Mouse (Mus musculus): ENCODE results near the gene Snx20.
A peak's percentile ranks its signal among the peaks of the same experiment; 100 is the strongest.

Gene Snx20

DNA sequence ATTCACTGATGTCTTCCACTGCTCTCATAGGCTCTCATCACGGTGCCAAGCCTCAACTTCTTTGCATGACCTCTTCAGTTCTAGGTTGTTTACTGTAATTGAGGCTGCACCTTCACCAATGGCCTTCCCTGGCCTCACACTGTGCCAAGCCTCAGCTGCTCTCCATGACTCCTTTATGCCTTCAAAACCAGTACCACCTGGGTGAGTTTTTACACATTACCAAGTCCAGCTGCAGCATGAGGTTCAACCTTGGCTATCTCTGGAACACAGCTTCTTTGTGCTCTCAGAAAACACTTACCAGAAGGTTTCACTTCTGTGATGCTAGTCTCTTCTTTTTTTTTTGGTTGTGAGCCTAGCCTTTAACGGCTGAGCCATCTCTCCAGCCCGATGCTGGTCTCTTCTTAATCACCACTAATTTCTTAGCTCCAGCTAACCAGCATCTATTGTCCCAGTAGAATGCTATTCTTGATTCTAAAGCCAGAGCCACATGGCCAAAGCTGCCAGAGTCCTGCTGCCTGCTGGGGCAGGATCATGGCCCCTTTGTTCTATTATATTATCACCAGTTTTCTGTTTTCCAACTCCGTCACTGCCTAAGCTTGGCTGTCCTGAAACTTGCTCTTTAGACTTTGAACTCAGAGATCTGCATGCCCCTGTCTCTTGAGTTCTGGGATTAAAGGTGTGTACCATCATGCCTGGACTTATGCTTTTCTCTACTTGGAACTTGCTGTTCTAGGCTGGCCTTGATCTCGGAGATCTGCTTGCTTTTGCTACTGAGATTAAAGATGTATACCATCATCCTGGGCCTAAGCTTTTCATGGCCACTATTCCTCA lies 7.0 kb upstream of the Snx20 start:
- DNase-seq (ENCODE audit: low spot score), result no peak

GRCm38 (mm10) chr8:88638908-88639307 lies 3.0 kb upstream of the Snx20 start:
- no peak for DNase-seq (ENCODE audit: low spot score)

DNA sequence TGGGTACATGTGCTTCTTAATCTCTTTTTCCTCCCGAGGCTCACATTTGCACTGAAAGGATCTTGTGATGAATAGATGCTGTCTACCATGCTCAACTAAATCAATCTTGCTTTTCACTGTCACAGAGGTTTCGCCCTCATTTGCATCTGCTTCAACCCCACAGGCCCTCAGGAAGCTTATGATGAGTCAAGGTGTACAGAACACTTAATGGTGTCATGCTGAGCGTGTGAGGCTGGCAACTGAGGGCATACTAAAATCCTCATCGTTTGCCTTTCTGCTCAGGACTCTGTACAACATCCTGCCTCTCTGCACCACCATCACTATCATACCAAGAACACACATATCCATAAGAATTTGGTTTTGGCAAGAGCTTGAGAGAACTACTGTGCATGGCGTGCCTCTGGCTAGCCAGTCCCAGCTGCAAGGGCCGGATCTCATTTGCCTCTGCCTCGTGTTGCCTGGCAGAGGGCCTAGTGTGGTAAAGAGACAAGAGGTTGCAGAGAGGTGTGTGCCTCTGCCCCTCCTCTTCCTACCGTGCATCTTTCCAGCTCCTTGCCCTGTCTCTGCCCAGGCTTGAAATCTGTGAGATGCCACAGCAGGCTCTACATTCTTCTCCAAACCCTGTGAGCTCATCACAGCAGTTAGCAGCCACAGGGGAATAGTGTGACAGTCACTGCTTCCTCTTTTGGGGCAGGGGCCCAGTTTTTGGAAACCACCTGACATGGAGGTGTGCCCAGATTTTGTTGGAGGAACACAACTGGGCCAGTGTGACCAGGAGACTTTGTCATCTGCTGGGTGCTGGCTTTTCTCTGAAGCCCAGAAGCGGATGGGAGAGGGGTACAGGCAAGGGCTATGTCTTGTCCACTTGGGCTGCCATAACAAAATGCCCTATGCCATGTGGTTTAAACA lies 1.4 kb upstream of the Snx20 start:
- no peak for DNase-seq (ENCODE audit: low spot score)

DNA sequence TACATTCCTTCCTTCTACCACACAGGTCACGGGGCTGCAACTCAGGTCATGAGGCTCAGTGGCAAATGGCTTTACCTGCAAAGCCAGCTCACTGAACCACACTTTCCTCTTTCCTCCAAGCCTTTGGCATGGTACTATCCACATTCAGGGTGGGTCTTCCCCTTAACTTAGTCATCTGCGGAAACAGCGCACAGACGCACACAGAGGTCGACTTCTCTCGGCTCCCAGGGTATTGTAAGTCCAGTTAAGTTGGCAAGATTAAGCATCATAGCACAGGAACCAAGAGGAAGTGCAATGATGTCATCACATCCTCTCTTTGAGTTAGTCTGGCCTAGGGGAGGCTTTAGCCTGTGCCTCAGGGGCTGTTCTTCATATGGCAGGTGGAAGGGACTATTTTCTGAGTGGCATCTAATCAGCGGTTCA lies 2.6 kb downstream of the Snx20 start:
- no peak for DNase-seq (ENCODE audit: low spot score)

GRCm38 (mm10) chr8:88631081-88631480 lies 4.8 kb downstream of the Snx20 start:
- no peak for DNase-seq (ENCODE audit: low spot score)

- no peak for DNase-seq (ENCODE audit: low spot score)
Observed at GRCm38 (mm10) chr8:88630225-88630624, 5.7 kb downstream of the Snx20 start.

DNA sequence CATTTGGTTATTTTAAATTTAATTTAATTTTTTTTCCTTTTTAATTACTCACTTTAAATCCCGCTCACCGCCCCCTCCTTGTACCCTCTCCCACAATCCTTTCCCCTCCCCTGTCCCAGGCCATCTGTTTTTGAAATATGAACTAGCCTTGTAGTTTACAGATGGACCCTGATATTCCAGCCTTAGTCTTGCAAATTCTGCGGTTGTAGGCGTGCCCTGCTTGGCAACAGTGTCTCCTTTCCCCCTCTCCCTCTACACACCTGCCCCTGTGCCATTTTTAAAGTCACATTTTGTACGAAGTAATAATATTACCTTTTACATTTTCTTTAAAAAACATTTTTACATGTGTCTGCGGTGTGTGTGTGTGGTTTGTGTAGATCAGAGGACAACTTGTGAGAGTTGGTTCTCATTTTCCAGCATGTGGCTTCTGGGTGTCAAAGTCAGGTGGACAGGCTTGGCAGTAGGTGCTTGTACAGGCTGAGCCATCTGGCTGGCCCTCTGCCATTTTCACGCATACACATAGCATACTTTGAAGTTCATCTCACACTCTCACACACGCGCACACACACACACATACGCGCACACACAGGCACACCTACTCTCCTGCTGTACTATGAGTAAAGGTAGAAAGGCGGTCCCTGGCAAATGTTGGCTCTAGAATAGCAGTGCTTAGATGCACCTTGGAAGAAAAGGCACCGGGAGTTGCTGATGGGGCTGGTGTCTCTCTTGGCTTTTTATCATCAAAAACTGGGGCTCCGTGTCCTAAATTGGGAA lies 7.7 kb downstream of the Snx20 start:
- DNase-seq (ENCODE audit: low spot score), result peak; percentile 66

DNA sequence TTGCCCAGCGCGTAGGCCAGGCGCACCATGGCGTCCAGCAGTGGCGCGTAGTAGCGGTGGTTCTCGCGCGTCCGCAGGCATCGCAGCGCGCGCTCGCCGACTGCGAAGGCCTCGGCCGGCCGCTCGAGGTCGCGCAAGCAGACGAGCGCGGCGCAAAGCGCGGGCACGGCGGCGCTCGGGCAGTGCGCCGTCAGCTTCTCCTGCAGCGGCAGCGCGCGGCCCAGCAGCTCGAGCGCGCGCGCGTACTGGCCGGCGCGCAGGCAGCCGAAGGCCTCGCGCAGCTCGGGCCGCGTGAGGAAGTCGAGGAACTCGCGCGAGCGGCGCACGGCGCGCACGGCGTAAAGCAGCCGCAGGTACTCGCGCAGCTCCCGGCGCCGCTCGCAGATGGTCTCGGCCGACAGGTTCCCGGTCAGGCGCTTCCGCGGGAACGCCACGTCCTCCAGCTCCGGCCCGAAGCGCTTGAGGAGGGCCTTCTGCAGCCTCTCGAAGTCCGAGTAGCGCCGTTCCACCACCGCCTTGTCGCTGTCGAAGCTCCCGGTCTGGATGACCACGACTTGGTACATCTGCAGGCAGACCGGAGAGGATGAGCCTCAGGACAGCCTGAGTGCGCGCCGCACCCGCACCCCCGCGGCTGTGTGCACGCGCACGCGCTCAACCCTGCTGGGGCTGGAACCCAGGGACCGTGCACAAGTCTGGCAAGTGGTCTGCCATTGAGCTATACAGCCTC lies 8.5 kb downstream of the Snx20 start:
- DNase-seq (ENCODE audit: low spot score), result peak; percentile 72

GRCm38 (mm10) chr8:88626940-88627264 lies 9.0 kb downstream of the Snx20 start:
- DNase-seq (ENCODE audit: low spot score), result no peak

DNA sequence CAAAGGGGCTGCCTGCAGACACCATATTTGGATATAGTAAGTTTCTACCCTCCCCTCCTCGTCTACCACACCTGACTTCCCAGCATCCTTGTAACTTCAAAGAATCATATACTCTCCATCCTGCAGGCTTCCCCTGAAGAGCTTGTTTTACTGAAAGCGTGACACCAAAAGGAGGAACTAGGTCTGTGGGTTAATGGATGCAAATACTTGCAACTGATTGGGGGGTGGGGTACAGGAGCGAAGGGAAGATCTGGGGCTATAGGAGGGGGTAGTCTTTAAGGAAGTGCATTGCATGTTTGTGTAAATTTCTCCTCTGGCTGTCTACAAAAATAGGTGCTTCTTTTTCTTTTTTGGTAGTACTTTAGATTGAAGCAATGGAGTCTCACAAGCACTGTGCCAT lies 9.5 kb downstream of the Snx20 start:
- no peak for DNase-seq (ENCODE audit: low spot score)

GRCm38 (mm10) chr8:88624276-88624675 lies 11.7 kb downstream of the Snx20 start:
- DNase-seq (ENCODE audit: low spot score), result no peak

DNA sequence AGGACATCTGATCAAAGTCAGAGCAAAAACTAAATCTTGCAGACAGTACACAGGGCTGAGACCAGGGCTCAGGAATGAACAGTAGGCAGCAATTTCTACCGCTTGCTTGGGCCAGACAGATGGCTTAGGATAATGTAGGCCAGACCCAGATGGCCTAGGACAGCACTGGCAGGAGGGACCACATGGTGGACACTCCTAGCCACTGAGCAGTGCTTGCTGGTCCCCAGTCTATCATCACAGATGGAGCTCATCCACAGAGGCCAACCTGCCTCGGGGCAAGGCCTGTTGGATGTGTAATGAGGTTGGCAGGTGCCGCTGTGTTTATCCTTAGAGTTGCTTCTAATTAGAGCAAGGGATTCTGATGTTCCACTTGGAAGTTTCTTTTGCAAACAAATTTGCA lies 12.6 kb downstream of the Snx20 start:
- no peak for DNase-seq (ENCODE audit: low spot score)

GRCm38 (mm10) chr8:88621408-88621807 lies 14.5 kb downstream of the Snx20 start:
- DNase-seq (ENCODE audit: low spot score), result peak; percentile 85

DNA sequence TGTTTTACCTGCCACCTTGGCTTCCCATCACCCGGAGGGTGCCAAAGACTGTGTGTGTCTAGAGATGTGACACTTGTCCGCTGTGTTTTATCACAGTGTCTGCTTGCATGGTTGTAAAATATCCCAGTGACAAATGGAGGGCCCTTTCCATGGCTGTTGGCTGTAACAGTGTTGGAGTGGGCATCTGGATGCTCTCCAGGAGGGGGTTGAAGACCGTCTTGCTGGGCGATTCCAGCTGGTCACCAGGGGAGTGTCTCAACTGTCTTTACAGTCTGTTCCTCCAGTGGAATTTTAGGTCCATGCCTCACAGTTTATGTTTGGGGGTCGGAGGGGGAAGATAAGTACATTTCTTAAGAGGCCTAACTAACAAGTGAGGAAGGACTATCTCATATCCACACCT lies 15.0 kb downstream of the Snx20 start:
- no peak for DNase-seq (ENCODE audit: low spot score)

GRCm38 (mm10) chr8:88619513-88619912 lies 16.4 kb downstream of the Snx20 start:
- DNase-seq (ENCODE audit: low spot score), result no peak

DNA sequence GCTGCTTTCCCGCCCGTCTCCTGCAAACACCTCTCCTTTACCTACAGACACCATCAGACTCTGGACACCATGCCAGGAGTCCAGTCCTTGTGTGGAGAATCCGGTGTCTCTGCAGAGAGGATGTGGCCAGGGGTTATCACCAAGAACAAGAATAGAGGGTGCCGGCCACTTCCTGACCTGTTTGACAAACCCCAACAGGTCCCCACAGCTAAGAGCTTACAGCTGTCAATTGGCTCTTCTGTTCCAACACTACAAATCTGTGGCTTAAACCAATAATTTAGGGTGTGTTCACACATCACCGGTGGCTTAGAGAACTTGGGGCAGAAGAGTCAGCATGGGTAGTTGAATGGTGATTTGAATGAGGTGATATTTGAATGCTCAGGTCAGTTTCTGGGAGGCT lies 17.3 kb downstream of the Snx20 start:
- DNase-seq (ENCODE audit: low spot score), result no peak

DNA sequence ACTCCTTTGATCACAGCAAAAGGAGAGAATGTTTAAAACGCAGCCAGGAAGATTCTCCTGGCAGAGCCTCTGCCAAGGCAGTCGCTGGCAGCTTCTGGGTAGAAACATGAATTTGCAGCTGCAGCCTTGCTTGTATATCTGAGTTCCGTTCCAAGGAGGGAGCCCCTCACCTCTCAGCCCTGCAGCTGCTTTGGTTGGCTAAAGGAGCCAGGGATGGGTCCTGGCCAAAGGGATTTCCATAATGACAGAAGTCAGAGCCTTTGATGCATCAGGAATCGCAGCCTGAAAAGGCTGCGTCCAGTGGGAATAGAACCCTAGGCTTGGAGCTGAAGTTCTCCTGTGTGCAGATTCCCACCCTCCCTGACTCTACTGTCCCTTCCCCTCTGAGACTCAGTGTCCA lies 20.9 kb downstream of the Snx20 start:
- DNase-seq (ENCODE audit: low spot score), result no peak

DNA sequence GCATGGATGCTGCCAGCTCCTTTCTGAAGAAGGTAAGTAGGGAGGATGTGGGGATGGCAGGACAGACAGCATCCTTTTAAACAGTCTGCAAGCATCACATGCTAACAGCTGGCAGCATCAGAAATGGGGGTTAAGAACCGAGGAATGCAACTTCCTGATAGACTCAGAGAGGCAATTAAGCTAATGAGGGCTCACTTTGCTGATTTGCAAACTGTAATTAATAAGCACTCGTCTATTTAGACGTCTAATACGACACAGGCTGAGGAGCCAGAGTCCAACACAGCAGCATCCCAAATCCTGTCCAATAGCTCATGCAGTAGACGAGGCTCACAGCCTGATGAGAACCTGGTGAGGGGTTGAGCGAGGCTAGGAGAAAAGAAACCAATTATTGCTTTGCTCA lies 25.7 kb downstream of the Snx20 start:
- DNase-seq (ENCODE audit: low spot score), result no peak

DNA sequence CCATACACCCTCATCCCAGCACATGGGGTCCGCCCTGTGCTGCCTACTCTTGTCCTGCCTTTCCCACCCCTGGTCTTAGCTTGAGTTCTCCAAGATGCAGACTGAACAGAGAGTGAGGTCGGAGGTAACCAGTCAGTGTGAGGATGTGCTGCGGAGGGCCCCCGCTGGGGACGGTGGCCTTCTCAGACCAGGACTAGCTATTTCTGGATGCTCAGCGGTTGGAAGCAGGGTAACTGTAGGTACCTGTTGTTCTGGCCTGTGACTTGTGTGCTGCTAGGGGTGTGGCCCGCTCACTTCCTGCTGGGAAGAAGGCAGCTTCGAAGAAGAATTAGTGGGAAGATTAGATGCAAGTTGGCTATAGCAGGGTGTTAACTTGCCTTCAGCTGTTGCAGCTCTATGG lies 26.9 kb downstream of the Snx20 start:
- no peak for DNase-seq (ENCODE audit: low spot score)

DNA sequence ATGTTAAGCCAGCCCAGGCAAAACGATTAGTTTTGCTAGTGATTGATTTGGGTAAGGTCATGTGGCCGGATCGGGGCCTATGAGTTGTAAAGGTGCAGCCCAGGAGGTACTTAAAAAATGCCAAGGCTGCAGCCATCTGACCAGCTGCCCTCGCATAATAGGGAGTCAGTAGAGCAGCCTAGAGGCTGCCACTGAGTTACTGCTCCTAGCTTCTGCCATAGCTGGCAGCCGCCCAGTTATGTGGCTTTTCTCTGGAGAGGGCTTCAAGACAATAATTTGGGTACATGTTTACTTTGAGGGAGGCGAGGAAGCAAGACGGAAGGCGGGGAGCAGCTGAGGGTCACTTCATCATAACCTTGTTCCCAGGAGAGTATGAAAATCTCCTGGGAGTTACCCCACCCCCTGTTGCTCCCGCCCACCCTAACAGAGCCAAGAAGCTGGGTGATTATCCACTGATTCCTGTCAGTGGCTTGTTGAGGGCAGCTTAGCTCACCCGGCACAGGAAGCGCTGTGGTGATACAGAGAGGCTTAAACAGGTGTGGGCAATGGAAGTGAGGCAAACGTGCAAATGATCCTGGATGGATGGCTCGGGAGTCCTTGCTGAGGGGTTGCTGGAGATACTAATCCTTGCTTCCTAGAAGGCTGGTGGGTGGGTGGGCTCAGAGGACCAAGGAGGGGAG lies 30.4 kb downstream of the Snx20 start:
- DNase-seq (ENCODE audit: low spot score), result no peak
